Comparison of ENCODE assay signal across 1 mouse cellular context in the genomic region with DNA sequence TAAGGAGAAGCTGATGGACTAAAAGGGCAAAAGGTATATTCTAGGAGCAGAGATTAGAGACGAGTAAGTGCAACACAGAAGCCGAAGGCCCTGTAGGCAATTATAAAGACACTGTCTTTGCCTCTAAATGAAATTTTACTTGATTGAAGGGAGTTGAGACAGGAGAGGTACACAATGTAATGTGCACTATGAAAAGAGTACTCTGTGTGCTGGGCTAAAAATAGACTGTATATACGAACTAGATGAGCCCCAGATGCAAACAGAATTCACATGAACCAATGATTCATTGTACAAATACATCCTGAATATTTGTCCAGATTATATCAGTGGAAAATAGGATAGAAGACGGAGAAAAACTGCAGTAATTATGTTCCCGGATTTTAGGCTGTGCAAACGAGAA.
TF ChIP-seq lines count a peak whose summit lies in the region.

No protein-coding gene starts in this region.

TF ChIP-seq in myocyte, 11 proteins besides CTCF, POLR2A, EP300 and RAD21 (continued from another document):
- TF ChIP-seq USF1 (IDR thresholded peaks at IDR 0.05; ENCODE audit: low read depth) (no peak), REST (IDR thresholded peaks at IDR 0.05; ENCODE audit: insufficient read depth, insufficient read length) (no peak), TCF3 (IDR thresholded peaks at IDR 0.05; ENCODE audit: insufficient read length, low read depth) (no peak), MYOD1 (IDR thresholded peaks at IDR 0.05; ENCODE audit: control insufficient read depth in 1 of 3, insufficient read length in 2 of 3, low read depth in 2 of 3) (no peak), SRF (IDR thresholded peaks at IDR 0.05; ENCODE audit: control insufficient read depth, insufficient read length, low read depth) (no peak)
